Mouse (Mus musculus) layer of hippocampus, adult 8-10 months (tissue): ENCODE measurements around the gene Slx. TPM values are rescaled to one million over a fixed set of nuclear protein-coding genes. Genes with fewer than 3 reads are reported as not detected.
"Not testable (repeated sequence)": the region's sequence is repeated elsewhere in the genome, so short reads cannot be mapped to it uniquely, and the experiment has no call there.

Experiments
- DNase-seq, 2 experiments: peaks; one replicate each; pipeline ENCODE4 v3.0.0; 2022; ENCODE audit warnings: low spot score in 2 of 2
- microRNA-seq, 2 experiments: library from miRNA; unstranded; fragments of <30 nt; microRNA quantifications; one replicate each; pipeline ENCODE4 v1.2.0; 2022
- total RNA-seq, 4 experiments: library from RNA; stranded (reverse); gene quantifications; 2 replicates each; pipeline ENCODE4 v1.2.4; 2022

The Slx gene
- not detected for total RNA-seq

- DNase-seq = not testable (repeated sequence)
Observed at GRCm38 (mm10) chrX:26545465-26545864, at the start of gene Slx. Gene Slx, minus strand, starts transcription at chrX:26545565.

Small RNAs within 50 kb of the gene (microRNA-seq; reads per million reads assigned to microRNA genes)
- gene Gm27341 = 0 reads per million in 2 experiments

Other genes with a start within 250 kb of the Slx start
- gene Gm2030, start 235.5 kb downstream of the Slx start, total RNA-seq = not detected
- gene Gm14525, start 157.1 kb upstream of the Slx start, total RNA-seq = not detected